Mouse (Mus musculus): ENCODE results near the gene Hist1h2af.

Gene Hist1h2af

GRCm38 (mm10) chr13:23513517-23513916, 20.2 kb upstream of the Hist1h2af start:
- DNase-seq (ENCODE audit: inconsistent age in 2 of 2, low spot score in 1 of 2): no peak

- DNase-seq (ENCODE audit: inconsistent age in 2 of 2, low spot score in 1 of 2): no peak
Observed at GRCm38 (mm10) chr13:23515281-23515680, 18.4 kb upstream of the Hist1h2af start.

GRCm38 (mm10) chr13:23515826-23516620, 17.7 kb upstream of the Hist1h2af start:
- no peak for DNase-seq (ENCODE audit: inconsistent age in 2 of 2, low spot score in 1 of 2)

- DNase-seq (ENCODE audit: inconsistent age in 2 of 2, low spot score in 1 of 2): peak; percentile 75 to 97
Observed at GRCm38 (mm10) chr13:23516822-23517602, 16.7 kb upstream of the Hist1h2af start.

GRCm38 (mm10) chr13:23517603-23518294, 16.0 kb upstream of the Hist1h2af start:
- peak; percentile 89 to 98 for DNase-seq (ENCODE audit: inconsistent age in 2 of 2, low spot score in 1 of 2)

- DNase-seq (ENCODE audit: inconsistent age in 2 of 2, low spot score in 1 of 2): no peak
Observed at GRCm38 (mm10) chr13:23518295-23518603, 15.5 kb upstream of the Hist1h2af start.

GRCm38 (mm10) chr13:23518885-23519284, 14.8 kb upstream of the Hist1h2af start:
- DNase-seq (ENCODE audit: inconsistent age in 2 of 2, low spot score in 1 of 2): peak; percentile 76 to 97

- DNase-seq (ENCODE audit: inconsistent age in 2 of 2, low spot score in 1 of 2): peak; percentile 82 to 97
Observed at GRCm38 (mm10) chr13:23519416-23519815, 14.3 kb upstream of the Hist1h2af start.

- peak; percentile 83 to 95 for DNase-seq (ENCODE audit: inconsistent age in 2 of 2, low spot score in 1 of 2)
Observed at GRCm38 (mm10) chr13:23521703-23522102, 12.0 kb upstream of the Hist1h2af start.

GRCm38 (mm10) chr13:23523976-23524375, 9.7 kb upstream of the Hist1h2af start:
- no peak for DNase-seq (ENCODE audit: inconsistent age in 2 of 2, low spot score in 1 of 2)

GRCm38 (mm10) chr13:23524654-23525053, 9.1 kb upstream of the Hist1h2af start:
- peak; percentile 77 to 91 for DNase-seq (ENCODE audit: inconsistent age in 2 of 2, low spot score in 1 of 2)

- peak in 1 of 2 experiments; percentile 56 for DNase-seq (ENCODE audit: inconsistent age in 2 of 2, low spot score in 1 of 2)
Observed at GRCm38 (mm10) chr13:23525901-23526300, 7.8 kb upstream of the Hist1h2af start.

- DNase-seq (ENCODE audit: inconsistent age in 2 of 2, low spot score in 1 of 2): peak; percentile 90 to 99
Observed at GRCm38 (mm10) chr13:23526312-23526711, 7.4 kb upstream of the Hist1h2af start.

GRCm38 (mm10) chr13:23529005-23529404, 4.7 kb upstream of the Hist1h2af start:
- no peak for DNase-seq (ENCODE audit: inconsistent age in 2 of 2, low spot score in 1 of 2)

- DNase-seq (ENCODE audit: inconsistent age in 2 of 2, low spot score in 1 of 2): no peak
Observed at GRCm38 (mm10) chr13:23529480-23530165, 4.1 kb upstream of the Hist1h2af start.

GRCm38 (mm10) chr13:23530181-23530900, 3.4 kb upstream of the Hist1h2af start:
- peak; percentile 68 to 96 for DNase-seq (ENCODE audit: inconsistent age in 2 of 2, low spot score in 1 of 2)

- peak; percentile 97 to 100 for DNase-seq (ENCODE audit: inconsistent age in 2 of 2, low spot score in 1 of 2)
Observed at GRCm38 (mm10) chr13:23530901-23531875, 2.5 kb upstream of the Hist1h2af start, which contains the start of gene Hist1h4h. Gene Hist1h4h (plus strand): TSS chr13:23531050.

- DNase-seq (ENCODE audit: inconsistent age in 2 of 2, low spot score in 1 of 2): no peak
Observed at GRCm38 (mm10) chr13:23532262-23533075, 1.2 kb upstream of the Hist1h2af start.
